24 mouse cellular contexts compared by ENCODE assay signal in the genomic region with DNA sequence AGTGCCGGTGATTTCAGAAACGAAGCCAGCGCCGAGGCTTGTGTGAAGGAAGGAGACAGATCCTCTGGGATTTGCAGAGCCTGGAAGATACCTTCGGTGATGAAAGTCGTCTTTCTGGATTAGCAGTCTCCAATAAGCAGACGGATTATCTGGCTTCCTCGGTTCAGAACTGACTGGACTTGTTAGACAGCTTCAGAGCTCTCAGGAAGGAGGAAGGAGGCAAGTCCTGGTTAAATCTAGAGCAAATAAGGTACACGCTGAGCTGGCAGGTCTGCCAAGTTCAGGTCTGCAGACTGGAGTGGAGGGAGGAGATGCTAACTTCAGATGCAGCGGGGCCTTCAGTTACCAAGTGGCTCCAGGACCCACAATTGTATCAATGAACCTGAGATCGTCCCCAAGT. TPM values are rescaled to one million over a fixed set of nuclear protein-coding genes. Genes with fewer than 3 reads are reported as not detected.
A peak's percentile ranks its signal among the peaks of the same experiment; 100 is the strongest.
DNase-seq lines count a peak whose midpoint lies in the region; ATAC-seq lines count a peak whose summit lies in the region.
"Had no signal": no experiment of that assay in that cellular context is flagged by ENCODE, and none has a peak within 500 bp of the region (broad histone marks: within the 10 kb centered on the region; RNA-seq: fewer than 3 reads in every experiment).

No protein-coding gene starts in this region.

- H3K27ac ChIP-seq in kidney, embryonic 16.5 days (ENCODE audit: low read length), result no peak overlapping the region
- H3K27ac ChIP-seq: embryonic facial prominence, embryonic 13.5 days; heart, embryonic 13.5 days; hindbrain, embryonic 12.5 days; limb, embryonic 12.5 days; midbrain, embryonic 12.5 days had no signal

- no peaks in the 10 kb centered on the region for H3K27me3 ChIP-seq in kidney, embryonic 16.5 days (ENCODE audit: insufficient read depth, low read length)
- H3K27me3 ChIP-seq: hindbrain, embryonic 12.5 days; midbrain, embryonic 12.5 days had no signal

- no peak overlapping the region for H3K4me2 ChIP-seq in kidney, embryonic 16.5 days (replicated peaks; ENCODE audit: low read depth, low read length)
- H3K4me2 ChIP-seq: embryonic facial prominence, embryonic 13.5 days; heart, embryonic 13.5 days; hindbrain, embryonic 12.5 days; limb, embryonic 12.5 days; liver, embryonic 11.5 days; midbrain, embryonic 12.5 days had no signal

- no peak for ATAC-seq in kidney, embryonic 16.5 days (ENCODE audit: low FRiP score, low TSS enrichment)
- ATAC-seq: forebrain, embryonic 16.5 days; liver, postnatal 0 days had no signal

- no peak overlapping the region for H3K9ac ChIP-seq in kidney, embryonic 16.5 days (replicated peaks; ENCODE audit: low read length)
- H3K9ac ChIP-seq: embryonic facial prominence, embryonic 13.5 days; heart, embryonic 13.5 days; hindbrain, embryonic 12.5 days; limb, embryonic 12.5 days; liver, postnatal 0 days; midbrain, embryonic 12.5 days had no signal

- no peaks in the 10 kb centered on the region for H3K9me3 ChIP-seq in kidney, embryonic 16.5 days (ENCODE audit: low read length)
- H3K9me3 ChIP-seq: embryonic facial prominence, embryonic 13.5 days; heart, embryonic 13.5 days; hindbrain, embryonic 12.5 days; limb, embryonic 12.5 days; midbrain, embryonic 12.5 days had no signal

- no peaks in the 10 kb centered on the region for H3K4me1 ChIP-seq in kidney, embryonic 16.5 days (ENCODE audit: insufficient read depth, low read length)
- H3K4me1 ChIP-seq: embryonic facial prominence, embryonic 13.5 days; heart, embryonic 13.5 days; hindbrain, embryonic 12.5 days; limb, embryonic 12.5 days; midbrain, embryonic 12.5 days had no signal

- H3K4me3 ChIP-seq in kidney, embryonic 16.5 days (ENCODE audit: low read length), result no peak overlapping the region
- H3K4me3 ChIP-seq: embryonic facial prominence, embryonic 13.5 days; heart, embryonic 13.5 days; hindbrain, embryonic 12.5 days; limb, embryonic 12.5 days; midbrain, embryonic 12.5 days had no signal

- peak; percentile 29 to 51 for DNase-seq in urinary bladder, adult 18-20 months (ENCODE audit: low spot score in 2 of 2)
- no peak for DNase-seq in urinary bladder, postnatal 10 days (ENCODE audit: low spot score)
- peak; percentile 32 for DNase-seq in large intestine, adult 2 months (ENCODE audit: low read depth, low spot score)
- peak; percentile 41 for DNase-seq in lung, postnatal 25 days (ENCODE audit: low spot score)
- DNase-seq in cerebellum, adult 11-12 months, result no peak
- DNase-seq in thymus, postnatal 10 days (ENCODE audit: low spot score in 2 of 2), result no peak
- DNase-seq: adrenal gland, adult 2 months; cerebellum, adult 18-20 months; cerebellum, postnatal 14 days; gastrocnemius, postnatal 10 days; heart, adult 18-20 months; heart, postnatal 14 days; kidney, adult 8-10 months; kidney, postnatal 14 days; liver, postnatal 0 days; thymus, postnatal 25 days had no signal

- H3K36me3 ChIP-seq in kidney, embryonic 16.5 days (ENCODE audit: insufficient read depth, low read length), result no peaks in the 10 kb centered on the region
- H3K36me3 ChIP-seq: embryonic facial prominence, embryonic 13.5 days; heart, embryonic 13.5 days; hindbrain, embryonic 12.5 days; limb, embryonic 12.5 days; midbrain, embryonic 12.5 days had no signal

- WGBS in large intestine, adult 2 months, result 42% methylated on average over 11 of the region's 11 CpGs
- WGBS in kidney, embryonic 16.5 days, result 76% methylated on average over 11 of the region's 11 CpGs

RNA-seq across cellular contexts. Expression of gene Nkx2-3, which starts 29.7 kb away (rescaled TPM):
- polyA plus RNA-seq in large intestine, adult 2 months (2012; rRNA removed), result 9.1 and 11.7 TPM in 2 replicates
- polyA plus RNA-seq in kidney, embryonic 16.5 days (2015; fragmentation: Nextera tagmentation; extraction: Ambion mirVana), result 0.07 TPM in 1 of 2 replicates, not detected in the other
- polyA plus RNA-seq: adrenal gland, adult 2 months; heart, embryonic 13.5 days; limb, embryonic 12.5 days had no signal

RNA-seq across cellular contexts. Expression of gene Slc25a28, which starts 32.8 kb away (rescaled TPM):
- polyA plus RNA-seq in large intestine, adult 2 months (2012; rRNA removed), result 66.6 and 94.4 TPM in 2 replicates
- polyA plus RNA-seq in kidney, embryonic 16.5 days (2015; fragmentation: Nextera tagmentation; extraction: Ambion mirVana), result 15.5 and 15.7 TPM in 2 replicates

RNA-seq across cellular contexts. Expression of gene Entpd7, which starts 47.6 kb away (rescaled TPM):
- 9.6 and 26.0 TPM in 2 replicates for polyA plus RNA-seq in large intestine, adult 2 months (2012; rRNA removed)
- polyA plus RNA-seq in kidney, embryonic 16.5 days (2015; fragmentation: Nextera tagmentation; extraction: Ambion mirVana), result 12.9 and 15.0 TPM in 2 replicates

Comparison
In these comparisons a context has a peak if more than half of its experiments do, and no peak if none do; other contexts are left out.
1. DNase-seq: peak in urinary bladder, adult 18-20 months (2 of 2), large intestine, adult 2 months (single experiment) and lung, postnatal 25 days (single experiment); none in urinary bladder, postnatal 10 days (single experiment), cerebellum, adult 11-12 months (single experiment) and thymus, postnatal 10 days (0 of 2).